Mouse (Mus musculus) thymus, adult 2 months (tissue): ENCODE measurements around the gene Hoxc9. TPM values are rescaled to one million over a fixed set of nuclear protein-coding genes. Genes with fewer than 3 reads are reported as not detected.
A peak's percentile ranks its signal among the peaks of the same experiment; 100 is the strongest.

ENCODE experiments used
- DNase-seq: peaks from one replicate; pipeline ENCODE4 v3.0.0; 2021
- H3K27ac ChIP-seq: fragments of 200-500 bp; 2 replicates; pipeline ENCODE4 v1.5.1; 2012; ENCODE audit warnings: low read length, control low read depth; ENCODE audit not compliant: control insufficient read depth, insufficient read depth
- H3K27me3 ChIP-seq: fragments of 200-500 bp; 2 replicates; pipeline ENCODE4 v1.6.1; 2012; ENCODE audit warnings: mild to moderate bottlenecking, low read length, moderate library complexity, mixed read lengths; ENCODE audit not compliant: control insufficient read depth, insufficient read depth
- H3K36me3 ChIP-seq: fragments of 200-500 bp; 2 replicates; pipeline ENCODE4 v1.6.1; 2012; ENCODE audit warnings: mild to moderate bottlenecking, low read length, moderate library complexity; ENCODE audit not compliant: control insufficient read depth, insufficient read depth
- H3K4me1 ChIP-seq: fragments of 200-500 bp; replicated peaks from 2 replicates; pipeline ENCODE4 v1.6.1; 2012; ENCODE audit warnings: low read length; ENCODE audit not compliant: control insufficient read depth, insufficient read depth
- H3K4me3 ChIP-seq: fragments of 200-500 bp; 2 replicates; pipeline ENCODE4 v1.5.1; 2012; ENCODE audit warnings: mild to moderate bottlenecking, low read length, control low read depth, moderate library complexity; ENCODE audit not compliant: control insufficient read depth, insufficient read depth
- CTCF ChIP-seq: fragments of 200-500 bp; IDR thresholded peaks from 2 replicates; pipeline ENCODE4 v1.5.1; 2012; ENCODE audit warnings: mild to moderate bottlenecking, control low read depth, low read length, moderate library complexity, borderline replicate concordance; ENCODE audit not compliant: control insufficient read depth, poor library complexity, insufficient read depth; ENCODE audit errors: extremely low read depth
- POLR2A ChIP-seq: fragments of 200-500 bp; IDR thresholded peaks from 2 replicates; pipeline ENCODE4 v1.6.1; 2012; ENCODE audit warnings: mild to moderate bottlenecking, low read length, control low read depth, moderate library complexity; ENCODE audit not compliant: control insufficient read depth, poor library complexity, insufficient read depth; ENCODE audit errors: extremely low read depth
- WGBS: fragments of 180-500 bp; shearing (Covaris S2); methylation state at CpG from one replicate; pipeline ENCODE4 v1.1.7; 2018; 5-methylcytosine and 5-hydroxymethylcytosine counted together
- polyA plus RNA-seq: library from polyadenylated mRNA; depleted of rRNA; stranded (reverse); fragments of >200 nt; gene quantifications from 2 replicates; pipeline ENCODE4 v1.2.3, GENCODE M21; 2012

The Hoxc9 gene
- polyA plus RNA-seq, 1 experiment: 0.05 TPM

- TF ChIP-seq CTCF (no peak), POLR2A (no peak)
- Histone ChIP-seq H3K27ac (no peak overlapping the region), H3K27me3 (peaks cover 37% of the 10 kb centered on the region)
Observed at GRCm38 (mm10) chr15:102977423-102977974, 1.3 kb downstream of the Hoxc9 start.

GRCm38 (mm10) chr15:102978615-102979515 lies 2.6 kb downstream of the Hoxc9 start:
- Histone ChIP-seq H3K27me3 (peaks cover 38% of the 10 kb centered on the region), H3K27ac (no peak overlapping the region), H3K4me1 (no peaks in the 10 kb centered on the region), H3K4me3 (no peak overlapping the region), H3K36me3 (no peaks in the 10 kb centered on the region)
- 11% methylated on average over 13 of the region's 13 CpGs for WGBS
- TF ChIP-seq POLR2A (no peak), CTCF (no peak)
- DNase-seq: no peak

More at GRCm38 (mm10) chr15:102977423-102977974, 1.3 kb downstream of the Hoxc9 start:
- WGBS: 16% methylated on average over 16 of the region's 16 CpGs
- H3K36me3 ChIP-seq: no peaks in the 10 kb centered on the region
- no peak for DNase-seq
- H3K4me1 ChIP-seq: no peaks in the 10 kb centered on the region
- peak overlapping the region; percentile 15; the same call in 1 of the 2 replicates for H3K4me3 ChIP-seq

DNA sequence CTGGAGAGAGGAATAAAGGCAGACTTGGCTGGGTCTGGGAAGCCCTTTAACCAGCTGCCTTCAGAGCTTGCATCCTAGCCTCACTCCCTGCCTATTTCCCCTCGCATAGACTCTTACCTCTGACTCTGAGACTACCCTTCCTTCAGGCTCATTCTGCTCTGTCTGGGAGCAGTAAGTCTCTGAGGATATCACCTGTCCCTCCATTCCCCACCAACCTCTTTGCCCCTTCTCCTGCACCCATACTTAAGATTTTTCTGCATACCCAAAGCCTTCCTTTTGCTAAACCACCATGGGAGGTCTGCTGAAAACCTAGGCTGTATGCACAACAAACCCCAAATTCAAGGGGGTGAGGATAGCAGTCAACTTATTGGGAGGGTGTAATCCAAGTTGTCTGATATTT lies 3.7 kb downstream of the Hoxc9 start:
- H3K36me3 ChIP-seq: no peaks in the 10 kb centered on the region
- no peak overlapping the region for H3K27ac ChIP-seq
- TF ChIP-seq POLR2A: no peak
- 25% methylated on average over 1 of the region's 1 CpGs for WGBS
- H3K4me1 ChIP-seq: no peaks in the 10 kb centered on the region
- DNase-seq: no peak
- peaks cover 37% of the 10 kb centered on the region for H3K27me3 ChIP-seq
- no peak overlapping the region for H3K4me3 ChIP-seq

DNA sequence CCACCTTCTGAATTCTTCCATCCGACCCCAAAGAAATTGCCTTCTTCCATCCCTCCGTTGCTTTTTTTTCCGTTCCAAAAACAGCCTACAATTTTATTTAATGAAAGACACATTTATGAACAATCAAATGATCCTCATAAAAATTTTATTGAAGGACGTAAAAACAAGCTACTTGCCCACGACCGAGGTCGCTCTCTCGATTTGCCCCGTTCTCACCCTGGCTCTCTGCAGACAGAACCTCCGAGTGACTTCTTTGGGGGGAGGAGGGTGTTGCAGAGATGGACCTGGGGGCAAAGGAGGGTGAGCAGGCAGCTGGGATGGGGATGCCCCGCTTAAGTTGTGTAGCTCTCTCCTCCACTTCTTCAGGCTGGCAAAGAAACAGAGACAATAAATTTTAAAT lies 4.1 kb downstream of the Hoxc9 start:
- Histone ChIP-seq H3K27me3 (peaks cover 36% of the 10 kb centered on the region), H3K36me3 (no peaks in the 10 kb centered on the region), H3K4me3 (no peak overlapping the region), H3K4me1 (no peaks in the 10 kb centered on the region), H3K27ac (no peak overlapping the region)
- TF ChIP-seq POLR2A: no peak
- no peak for TF ChIP-seq CTCF
- WGBS: 23% methylated on average over 11 of the region's 11 CpGs
- DNase-seq: no peak

DNA sequence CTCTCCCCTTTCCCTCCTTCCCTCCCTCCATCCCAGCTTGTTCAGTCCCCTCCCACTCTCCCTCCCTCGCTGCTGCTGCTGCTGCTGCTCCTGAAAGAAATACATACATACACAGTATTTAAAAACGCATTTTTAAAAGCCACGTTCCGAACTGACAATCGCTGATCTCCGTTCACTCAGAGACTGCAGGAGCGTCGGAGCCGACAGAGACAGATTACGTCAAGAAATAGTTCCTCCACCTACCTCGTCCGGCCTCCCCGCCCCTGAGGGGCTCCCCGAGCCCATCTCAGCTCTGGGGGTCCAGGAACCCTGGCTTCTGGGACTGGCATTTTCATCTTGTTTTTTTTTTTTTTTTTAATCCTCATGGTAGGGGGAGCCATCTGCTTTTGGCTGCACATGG lies 4.7 kb downstream of the Hoxc9 start:
- 8% methylated on average over 14 of the region's 14 CpGs for WGBS
- TF ChIP-seq POLR2A: no peak
- no peak for TF ChIP-seq CTCF

DNA sequence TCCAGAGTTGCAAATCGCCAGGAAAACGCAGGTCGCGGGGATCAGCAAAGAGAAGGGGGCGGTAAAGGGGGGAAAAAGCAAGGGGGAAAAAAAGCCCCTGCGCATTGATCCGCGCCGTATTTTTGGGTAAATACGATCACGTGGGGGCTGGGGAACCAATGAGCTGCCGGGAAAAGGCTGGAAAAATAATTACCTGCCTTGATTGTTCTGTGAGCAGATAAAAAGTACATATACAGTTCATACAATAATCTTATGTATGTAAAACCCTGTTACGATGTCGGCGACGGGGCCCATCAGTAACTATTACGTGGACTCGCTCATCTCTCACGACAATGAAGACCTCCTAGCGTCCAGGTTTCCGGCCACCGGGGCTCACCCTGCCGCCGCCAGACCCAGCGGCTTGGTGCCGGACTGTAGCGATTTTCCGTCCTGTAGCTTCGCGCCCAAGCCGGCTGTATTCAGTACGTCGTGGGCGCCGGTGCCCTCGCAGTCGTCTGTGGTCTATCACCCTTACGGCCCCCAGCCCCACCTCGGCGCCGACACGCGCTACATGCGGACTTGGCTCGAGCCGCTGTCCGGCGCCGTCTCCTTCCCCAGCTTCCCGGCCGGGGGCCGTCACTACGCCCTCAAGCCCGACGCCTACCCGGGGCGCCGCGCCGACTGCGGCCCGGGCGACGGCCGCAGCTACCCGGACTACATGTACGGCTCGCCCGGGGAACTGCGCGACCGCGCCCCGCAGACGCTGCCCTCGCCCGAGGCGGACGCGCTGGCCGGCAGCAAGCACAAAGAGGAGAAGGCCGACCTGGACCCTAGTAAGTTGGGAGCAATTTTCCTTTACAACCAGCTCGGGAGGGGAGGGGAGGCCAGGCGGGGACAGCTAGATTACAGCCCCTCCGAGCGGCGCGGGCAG lies 5.4 kb downstream of the Hoxc9 start:
- no peaks in the 10 kb centered on the region for H3K36me3 ChIP-seq
- peaks cover 34% of the 10 kb centered on the region for H3K27me3 ChIP-seq

More for the DNA sequence above, 4.7 kb downstream of the Hoxc9 start:
- Histone ChIP-seq H3K27me3 (peaks cover 37% of the 10 kb centered on the region), H3K4me1 (no peaks in the 10 kb centered on the region), H3K4me3 (no peak overlapping the region), H3K27ac (no peak overlapping the region), H3K36me3 (no peaks in the 10 kb centered on the region)
- no peak for DNase-seq

More for the DNA sequence above, 5.4 kb downstream of the Hoxc9 start:
- 5% methylated on average over 88 of the region's 88 CpGs for WGBS
- DNase-seq: no peak
- no peak overlapping the region for H3K27ac ChIP-seq
- no peak for TF ChIP-seq CTCF
- H3K4me3 ChIP-seq: no peak overlapping the region
- H3K4me1 ChIP-seq: no peaks in the 10 kb centered on the region
